In genomic region chr7:112247890-112248289, GRCm38 (mm10) we compare ENCODE assay signal across 26 mouse cellular contexts.
"Had no signal": no experiment of that assay in that cellular context is flagged by ENCODE, and none has a peak within 500 bp of the region (broad histone marks: within the 10 kb centered on the region; RNA-seq: fewer than 3 reads in every experiment).

No protein-coding gene starts in this region.

- H3K36me3 ChIP-seq: hindbrain, embryonic 10.5 days; hindbrain, embryonic 12.5 days; intestine, embryonic 15.5 days; limb, embryonic 10.5 days; limb, embryonic 12.5 days; liver, embryonic 13.5 days; liver, embryonic 15.5 days had no signal

- H3K27me3 ChIP-seq: intestine, embryonic 15.5 days; liver, embryonic 13.5 days; liver, embryonic 15.5 days had no signal

- ATAC-seq: hindbrain, embryonic 16.5 days; inflammation-experienced regulatory T-cells, adult 6 months; intestine, embryonic 15.5 days; intestine, postnatal 0 days; liver, postnatal 0 days had no signal

- H3K27ac ChIP-seq: hindbrain, embryonic 10.5 days; hindbrain, embryonic 12.5 days; hindbrain, embryonic 14.5 days; left cerebral cortex, adult 2 months; limb, embryonic 10.5 days; limb, embryonic 12.5 days; liver, embryonic 13.5 days; liver, embryonic 15.5 days had no signal

- H3K4me2 ChIP-seq: heart, embryonic 11.5 days; hindbrain, embryonic 12.5 days; hindbrain, embryonic 14.5 days; intestine, embryonic 15.5 days; limb, embryonic 12.5 days; liver, embryonic 11.5 days; liver, embryonic 13.5 days; liver, embryonic 15.5 days had no signal

- H3K9ac ChIP-seq: hindbrain, embryonic 12.5 days; hindbrain, embryonic 14.5 days; intestine, embryonic 15.5 days; limb, embryonic 12.5 days; liver, embryonic 13.5 days; liver, embryonic 15.5 days; liver, postnatal 0 days had no signal

- H3K4me3 ChIP-seq: hindbrain, embryonic 10.5 days; hindbrain, embryonic 12.5 days; intestine, embryonic 15.5 days; left cerebral cortex, adult 2 months; limb, embryonic 10.5 days; limb, embryonic 12.5 days; liver, embryonic 13.5 days; liver, embryonic 15.5 days had no signal

- DNase-seq: gastrocnemius, postnatal 25 days; heart, adult 18-20 months; heart, postnatal 10 days; heart, postnatal 4 days; kidney, adult 18-20 months; kidney, adult 8-10 months; kidney, postnatal 10 days; kidney, postnatal 25 days; kidney, postnatal 4 days; layer of hippocampus, adult 9-11 months; liver; liver, embryonic 13.5 days; liver, postnatal 0 days had no signal

- H3K9me3 ChIP-seq: hindbrain, embryonic 10.5 days; hindbrain, embryonic 12.5 days; intestine, embryonic 15.5 days; limb, embryonic 10.5 days; limb, embryonic 12.5 days; liver, embryonic 13.5 days; liver, embryonic 15.5 days had no signal
